ENCODE assay signal across 10 mouse cellular contexts in the genomic region with DNA sequence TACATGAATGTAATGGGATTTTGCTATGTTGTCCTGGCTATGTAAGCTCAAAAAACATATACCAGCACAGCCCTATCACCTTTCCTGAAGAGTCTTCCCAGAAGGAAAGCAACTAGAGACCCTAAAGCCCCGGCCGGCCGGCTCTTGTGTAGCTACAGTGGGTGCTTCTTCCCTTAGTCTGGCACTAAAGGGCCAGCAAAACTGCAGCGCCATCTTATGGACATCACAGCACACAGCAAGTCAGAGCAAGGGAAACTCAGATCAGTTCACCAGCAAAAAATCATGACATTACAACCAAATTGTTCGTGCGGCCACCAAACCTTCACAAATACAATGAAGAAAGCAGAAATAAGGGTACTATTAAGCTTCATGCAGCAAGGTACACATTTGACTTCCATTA.
DNase-seq lines count a peak whose midpoint lies in the region; ATAC-seq and TF ChIP-seq lines count a peak whose summit lies in the region.
"Had no signal": no experiment of that assay in that cellular context is flagged by ENCODE, and none has a peak within 500 bp of the region (broad histone marks: within the 10 kb centered on the region; RNA-seq: fewer than 3 reads in every experiment).

No protein-coding gene starts in this region.

- no peak for DNase-seq in intestine, embryonic 14.5 days (ENCODE audit: low spot score)
- DNase-seq in CH12.LX (ENCODE audit: extremely low read depth), result peak; percentile 45
- peak; percentile 61 for DNase-seq in cerebellum, adult 11-12 months
- peak; percentile 43 to 58 for DNase-seq in kidney, postnatal 4 days
- peak; percentile 45 for DNase-seq in mesoderm, embryonic 11.5 days (ENCODE audit: low read depth, low spot score)
- DNase-seq in stomach, postnatal 0 days (ENCODE audit: low spot score), result peak; percentile 54

- no peak overlapping the region for H3K4me2 ChIP-seq in intestine, embryonic 14.5 days (ENCODE audit: low read length)
- H3K4me2 ChIP-seq in intestine, embryonic 16.5 days (ENCODE audit: low read depth, low read length), result no peak overlapping the region
- no peak overlapping the region for H3K4me2 ChIP-seq in CH12.LX (ENCODE audit: insufficient read depth, low read depth, poor library complexity, severe bottlenecking)
- H3K4me2 ChIP-seq in forebrain, embryonic 16.5 days (ENCODE audit: low read length), result no peak overlapping the region
- no peak overlapping the region for H3K4me2 ChIP-seq in stomach, postnatal 0 days (replicated peaks; ENCODE audit: low read depth)
- H3K4me2 ChIP-seq: limb, embryonic 12.5 days; stomach, embryonic 15.5 days had no signal

- peak; percentile 33 for TF ChIP-seq RAD21 in CH12.LX (IDR thresholded peaks at IDR 0.05; ENCODE audit: low read depth, low read length)

- no peaks in the 10 kb centered on the region for H3K79me2 ChIP-seq in CH12.LX (replicated peaks; ENCODE audit: control insufficient read depth, extremely low read depth, insufficient read depth, poor library complexity, severe bottlenecking)

- H3K27me3 ChIP-seq in intestine, embryonic 14.5 days (replicated peaks; ENCODE audit: control insufficient read depth, insufficient read depth, low read length), result no peaks in the 10 kb centered on the region
- no peaks in the 10 kb centered on the region for H3K27me3 ChIP-seq in intestine, embryonic 16.5 days (replicated peaks; ENCODE audit: control insufficient read depth, insufficient read depth, low read length)
- no peaks in the 10 kb centered on the region for H3K27me3 ChIP-seq in CH12.LX (replicated peaks)
- H3K27me3 ChIP-seq in forebrain, embryonic 16.5 days (replicated peaks; ENCODE audit: control insufficient read depth, insufficient read depth, low read length), result no peaks in the 10 kb centered on the region
- H3K27me3 ChIP-seq in stomach, postnatal 0 days (ENCODE audit: control insufficient read depth, insufficient read depth, low read length), result no peaks in the 10 kb centered on the region
- H3K27me3 ChIP-seq: limb, embryonic 12.5 days; stomach, embryonic 15.5 days had no signal

- H3K9ac ChIP-seq in intestine, embryonic 14.5 days (ENCODE audit: low read length), result no peak overlapping the region
- no peak overlapping the region for H3K9ac ChIP-seq in intestine, embryonic 16.5 days (ENCODE audit: low read depth, low read length)
- no peak overlapping the region for H3K9ac ChIP-seq in CH12.LX (ENCODE audit: insufficient read depth, low read depth)
- H3K9ac ChIP-seq in forebrain, embryonic 16.5 days (replicated peaks; ENCODE audit: low read depth, low read length), result no peak overlapping the region
- H3K9ac ChIP-seq in stomach, postnatal 0 days (ENCODE audit: low read length), result no peak overlapping the region
- H3K9ac ChIP-seq: limb, embryonic 12.5 days; stomach, embryonic 15.5 days had no signal

- peak; percentile 22 to 62; a peak in 2 of 4 replicates for TF ChIP-seq CTCF in CH12.LX (conservative IDR thresholded peaks at IDR 0.05 in 1 of 2, IDR thresholded peaks at IDR 0.05 in 1 of 2; ENCODE audit: low read depth in 2 of 2, low read length in 2 of 2)
- peak; percentile 82 for TF ChIP-seq CTCF in stomach, postnatal 0 days (IDR thresholded peaks at IDR 0.05; ENCODE audit: low read depth)

- no peak for ATAC-seq in intestine, embryonic 14.5 days (replicated peaks; ENCODE audit: low FRiP score, low TSS enrichment, low read depth)
- no peak for ATAC-seq in intestine, embryonic 16.5 days
- no peak for ATAC-seq in forebrain, embryonic 16.5 days
- ATAC-seq in stomach, postnatal 0 days (ENCODE audit: low FRiP score, low TSS enrichment), result 0 out of 2 replicates have a peak, but pooled peaks have one; percentile 20

- no peaks in the 10 kb centered on the region for H3K36me3 ChIP-seq in intestine, embryonic 14.5 days (ENCODE audit: control insufficient read depth, insufficient read depth, low read length)
- no peaks in the 10 kb centered on the region for H3K36me3 ChIP-seq in intestine, embryonic 16.5 days (ENCODE audit: control insufficient read depth, insufficient read depth, low read length)
- peaks cover 13 to 71% of the 10 kb centered on the region in 2 experiments for H3K36me3 ChIP-seq in CH12.LX (replicated peaks in 1 of 2; ENCODE audit: control insufficient read depth in 1 of 2, insufficient read depth in 1 of 2, low read length in 1 of 2)
- H3K36me3 ChIP-seq in forebrain, embryonic 16.5 days (ENCODE audit: control insufficient read depth, insufficient read depth), result no peaks in the 10 kb centered on the region
- no peaks in the 10 kb centered on the region for H3K36me3 ChIP-seq in stomach, postnatal 0 days (ENCODE audit: control insufficient read depth, insufficient read depth, low read length)
- H3K36me3 ChIP-seq: limb, embryonic 12.5 days; stomach, embryonic 15.5 days had no signal

- H3K9me3 ChIP-seq in intestine, embryonic 14.5 days (ENCODE audit: control insufficient read depth, low read length), result no peaks in the 10 kb centered on the region
- H3K9me3 ChIP-seq in intestine, embryonic 16.5 days (ENCODE audit: control insufficient read depth, low read length), result no peaks in the 10 kb centered on the region
- H3K9me3 ChIP-seq in CH12.LX (replicated peaks; ENCODE audit: low read length), result no peaks in the 10 kb centered on the region
- no peaks in the 10 kb centered on the region for H3K9me3 ChIP-seq in forebrain, embryonic 16.5 days (ENCODE audit: control insufficient read depth, low read length)
- no peaks in the 10 kb centered on the region for H3K9me3 ChIP-seq in stomach, postnatal 0 days (ENCODE audit: control insufficient read depth, low read length)
- H3K9me3 ChIP-seq: limb, embryonic 12.5 days; stomach, embryonic 15.5 days had no signal

- TF ChIP-seq EP300 in CH12.LX (IDR thresholded peaks at IDR 0.05; ENCODE audit: low read length), result no peak
- no peak for TF ChIP-seq EP300 in stomach, postnatal 0 days (optimal IDR thresholded peaks at IDR 0.05)

- peaks cover 22% of the 10 kb centered on the region for H3K4me1 ChIP-seq in intestine, embryonic 14.5 days (replicated peaks; ENCODE audit: control insufficient read depth, insufficient read depth, low read length)
- H3K4me1 ChIP-seq in intestine, embryonic 16.5 days (ENCODE audit: control insufficient read depth, insufficient read depth, low read length), result peaks cover 8% of the 10 kb centered on the region
- peaks cover 0 to 12% of the 10 kb centered on the region in 2 experiments; a peak in 2 of 4 replicates for H3K4me1 ChIP-seq in CH12.LX (ENCODE audit: control insufficient read depth in 1 of 2, insufficient read depth in 2 of 2)
- peaks cover 42% of the 10 kb centered on the region for H3K4me1 ChIP-seq in forebrain, embryonic 16.5 days (replicated peaks; ENCODE audit: control insufficient read depth, insufficient read depth, low read length)
- no peaks in the 10 kb centered on the region for H3K4me1 ChIP-seq in stomach, postnatal 0 days (replicated peaks; ENCODE audit: control insufficient read depth, insufficient read depth)

- no peak overlapping the region for H3K4me3 ChIP-seq in intestine, embryonic 14.5 days (ENCODE audit: low read depth, low read length)
- H3K4me3 ChIP-seq in intestine, embryonic 16.5 days (ENCODE audit: low read length), result no peak overlapping the region
- no peak overlapping the region for H3K4me3 ChIP-seq in CH12.LX (replicated peaks in 1 of 3; ENCODE audit: low read depth in 2 of 3, low read length in 2 of 3, poor library complexity in 1 of 3)
- H3K4me3 ChIP-seq in forebrain, embryonic 16.5 days (replicated peaks; ENCODE audit: low read length), result no peak overlapping the region
- H3K4me3 ChIP-seq in stomach, postnatal 0 days (ENCODE audit: low read depth, low read length), result no peak overlapping the region
- H3K4me3 ChIP-seq: limb, embryonic 12.5 days; stomach, embryonic 15.5 days had no signal

- dilution Hi-C loops in CH12.LX (cut with MboI; ENCODE audit: extremely low pct_ligation_motif_present, extremely low pct_unique_long_range_greater_than_20kb, low sequenced_read_pairs), result no loop called here

- TF ChIP-seq POLR2A in CH12.LX (IDR thresholded peaks at IDR 0.05; ENCODE audit: low read depth, low read length), result no peak

- 0 out of 2 replicates have a peak overlapping the region, but pooled peaks have one; percentile 10 for H3K27ac ChIP-seq in intestine, embryonic 14.5 days (ENCODE audit: low read depth)
- no peak overlapping the region for H3K27ac ChIP-seq in intestine, embryonic 16.5 days (ENCODE audit: low read length)
- no peak overlapping the region for H3K27ac ChIP-seq in CH12.LX (ENCODE audit: insufficient read depth, low read depth)
- peak overlapping the region; percentile 18 for H3K27ac ChIP-seq in forebrain, embryonic 16.5 days (ENCODE audit: low read length)
- no peak overlapping the region for H3K27ac ChIP-seq in stomach, postnatal 0 days (replicated peaks)
- H3K27ac ChIP-seq: limb, embryonic 12.5 days; stomach, embryonic 15.5 days had no signal

- 59% methylated on average over 6 of the region's 6 CpGs for WGBS in intestine, embryonic 14.5 days
- 63% methylated on average over 6 of the region's 6 CpGs for WGBS in intestine, embryonic 16.5 days
- WGBS in forebrain, embryonic 16.5 days, result 38% methylated on average over 6 of the region's 6 CpGs
- WGBS in stomach, postnatal 0 days, result 54% methylated on average over 6 of the region's 6 CpGs

- in situ Hi-C loops in CH12.LX (cut with MboI; ENCODE audit: low pct_ligation_motif_present, low pct_unique_long_range_greater_than_20kb, low sequenced_read_pairs), result no loop called here

TF ChIP-seq in CH12.LX, 34 proteins besides CTCF, POLR2A, EP300 and RAD21:
- TF ChIP-seq GABPA (IDR thresholded peaks at IDR 0.05; ENCODE audit: insufficient replicate concordance, low read depth, low read length) (no peak), SMC3 (IDR thresholded peaks at IDR 0.05; ENCODE audit: low read depth, low read length) (0 out of 2 replicates have a peak, but pooled peaks have one; percentile 8)

Comparison
In these comparisons a context has a peak if more than half of its experiments do, and no peak if none do; other contexts are left out.
1. H3K27ac ChIP-seq: peak in intestine, embryonic 14.5 days (single experiment) and forebrain, embryonic 16.5 days (single experiment); none in intestine, embryonic 16.5 days (single experiment), CH12.LX (single experiment) and stomach, postnatal 0 days (single experiment).